Mouse (Mus musculus) heart, postnatal 14 days (tissue): ENCODE measurements around the gene Actn3. TPM values are rescaled to one million over a fixed set of nuclear protein-coding genes. Genes with fewer than 3 reads are reported as not detected.

Experiments
- DNase-seq, 2 experiments: peaks; one replicate each; pipeline ENCODE4 v3.0.0; 2021 to 2022
- intact Hi-C: fragments of 180-260 bp; cut with DNase I; formaldehyde crosslinking; loops from one replicate; pipeline ENCODE4 v1.15.1; 2025
- total RNA-seq, 2 experiments: library from RNA; stranded (reverse); gene quantifications; 2 replicates each; pipeline ENCODE4 v1.2.3; 2021

Actn3 gene
- total RNA-seq, 2 experiments from 2014 or later: 0.39 to 0.88 TPM

DNA sequence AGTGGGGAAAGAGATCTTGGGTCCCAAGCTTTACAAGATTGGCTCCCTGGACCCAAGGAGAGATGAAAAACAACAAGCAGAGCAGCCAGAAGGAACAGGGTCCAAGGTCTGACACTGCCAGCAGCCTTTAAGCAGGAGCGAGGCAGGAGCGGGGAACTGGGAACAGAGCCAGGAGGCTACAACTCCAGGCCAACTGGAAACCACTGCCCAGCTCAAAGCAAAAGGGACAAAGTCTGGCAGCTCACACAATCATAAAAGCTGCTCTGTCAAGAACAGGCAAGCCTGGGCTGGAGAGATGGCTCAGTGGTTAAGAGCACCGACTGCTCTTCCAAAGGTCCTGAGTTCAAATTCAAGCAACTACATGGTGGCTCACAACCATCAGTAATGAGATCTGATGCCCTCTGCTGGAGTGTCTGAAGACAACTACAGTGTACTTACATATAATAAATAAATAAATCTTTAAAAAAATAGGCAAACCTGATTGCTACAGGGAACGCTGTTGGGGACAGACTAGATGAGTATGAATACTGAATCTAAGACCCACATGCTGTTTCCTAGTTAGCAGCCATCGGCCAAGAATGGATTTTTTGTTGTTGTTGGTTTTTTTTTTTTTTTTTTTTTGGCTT is 56.9 kb downstream of the Actn3 start:
- DNase-seq: peak; percentile 81 to 83
- intact Hi-C loops: no loop called here

DNA sequence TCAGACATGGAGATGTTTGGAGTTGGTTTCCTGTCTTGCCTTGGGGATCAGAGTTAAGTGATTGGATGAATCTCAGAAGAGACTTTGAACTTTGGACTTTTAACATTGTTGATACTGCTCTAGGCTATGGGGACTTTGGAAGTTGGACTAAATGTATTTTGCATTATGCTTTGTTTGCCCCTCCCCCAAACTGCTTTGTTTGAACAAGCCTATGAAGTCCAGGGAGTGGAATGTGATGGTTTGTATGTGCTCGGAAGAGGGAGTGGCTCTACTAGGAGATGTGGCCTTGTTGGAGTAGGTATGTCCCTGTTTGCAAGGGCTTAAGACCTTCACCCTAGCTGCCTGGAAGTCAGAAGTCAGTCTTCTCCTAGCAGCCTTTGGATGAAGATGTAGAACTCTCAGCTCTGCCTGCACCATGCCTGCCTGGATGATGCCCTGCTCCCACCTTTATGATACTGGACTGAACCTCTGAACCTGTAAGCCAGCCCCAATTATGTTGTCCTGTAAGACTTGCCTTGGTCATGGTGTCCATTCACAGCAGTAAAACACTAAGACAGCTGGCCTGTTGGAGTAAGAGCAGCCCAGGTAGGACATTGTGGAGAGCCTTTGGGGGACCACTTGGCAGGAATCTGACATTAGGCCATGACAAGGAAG is 60.4 kb downstream of the Actn3 start:
- intact Hi-C loops: no loop called here

DNA sequence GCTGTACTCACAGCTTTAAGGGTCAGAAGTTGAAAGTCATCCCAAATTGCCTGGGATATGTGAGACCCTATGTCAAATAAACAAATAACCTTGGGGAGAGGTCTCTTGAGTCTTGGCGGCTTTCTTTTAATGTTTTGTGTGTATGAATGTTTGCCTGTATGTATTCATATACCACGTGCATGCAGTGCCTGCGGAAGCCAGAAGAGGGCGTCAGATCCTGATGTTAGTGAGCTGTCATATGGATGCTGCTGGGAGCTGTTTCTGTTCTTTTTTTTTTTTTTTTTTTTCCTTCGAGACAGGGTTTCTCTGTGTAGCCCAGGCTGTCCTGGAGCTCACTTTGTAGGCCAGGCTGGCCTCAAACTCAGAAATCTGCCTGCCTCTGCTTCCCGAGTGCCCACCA is 64.7 kb downstream of the Actn3 start:
- peak in 1 of 2 experiments; percentile 28 for DNase-seq
- intact Hi-C loops: loop anchor here (2.0 kb wide), 2 partner anchors 26 to 58 kb away; partner anchors contain the start of genes Ccdc87 and Ccs

More for the DNA sequence above, 60.4 kb downstream of the Actn3 start:
- DNase-seq: no peak

DNA sequence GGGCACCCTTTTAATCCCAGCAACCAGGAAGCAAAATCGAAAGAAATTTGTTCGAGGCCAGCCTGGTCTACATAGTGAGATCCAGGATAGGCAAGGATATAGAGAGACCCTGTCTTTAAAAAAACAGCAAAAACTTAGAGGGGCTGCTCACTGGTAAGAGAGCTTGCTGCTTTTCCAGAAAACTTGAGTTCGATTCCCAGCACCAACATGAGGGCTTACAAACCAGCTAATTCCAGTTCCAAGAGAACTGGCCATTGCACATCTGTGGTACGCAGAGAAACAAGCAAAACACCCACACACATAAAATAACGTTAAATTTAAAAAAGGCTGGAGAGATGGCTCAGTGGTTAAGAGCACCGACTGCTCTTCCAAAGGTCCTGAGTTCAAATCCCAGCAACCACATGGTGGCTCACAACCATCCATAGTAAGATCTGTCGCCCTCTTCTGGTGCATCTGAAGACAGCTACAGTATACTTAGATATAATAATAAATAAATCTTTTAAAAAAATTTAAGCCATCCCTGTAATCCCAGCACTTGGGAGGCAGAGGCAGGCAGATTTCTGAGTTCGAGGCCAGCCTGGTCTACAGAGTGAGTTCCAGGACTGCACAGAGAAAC is 65.3 kb downstream of the Actn3 start:
- peak in 1 of 2 experiments; percentile 16 for DNase-seq
- intact Hi-C loops: loop anchor here (2.0 kb wide), 2 partner anchors 26 to 58 kb away; partner anchors contain the start of genes Ccdc87 and Ccs

DNA sequence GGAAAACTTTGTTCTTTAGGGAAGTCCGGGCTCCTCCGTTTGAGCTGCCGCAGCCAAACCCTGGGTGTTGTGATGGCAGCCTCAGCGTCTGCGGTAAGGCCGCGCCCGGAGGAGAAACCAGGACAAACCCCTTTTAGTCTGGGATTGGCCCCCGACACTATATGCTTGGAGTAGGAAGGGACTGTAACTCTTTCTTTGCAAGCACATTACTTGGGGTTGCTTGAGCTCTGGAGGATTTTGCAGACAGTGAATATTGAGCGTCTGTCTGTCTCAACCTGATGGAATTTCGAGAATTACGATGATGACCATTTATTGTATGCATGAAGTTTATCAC is 65.8 kb downstream of the Actn3 start:
- intact Hi-C loops: loop anchor here (2.0 kb wide), 2 partner anchors 27 to 57 kb away; partner anchors contain the start of genes Ccdc87 and Ccs
- no peak for DNase-seq

Other genes with a start within 250 kb of the Actn3 start
- not detected for gene Gm960, start 179.2 kb downstream of the Actn3 start, total RNA-seq
- under 1 TPM; 0.15 to 0.22 TPM for gene Sptbn2, start 166.7 kb downstream of the Actn3 start, total RNA-seq
- 1 to 10 TPM; 5.8 to 6.3 TPM for gene Rbm4b, start 121.4 kb downstream of the Actn3 start, total RNA-seq
- 10 to 100 TPM; 41.4 to 48.7 TPM for gene Rbm4, start 84.0 kb downstream of the Actn3 start, total RNA-seq
- 10 to 100 TPM; 21.1 to 24.7 TPM for gene Gm21992, start 66.3 kb downstream of the Actn3 start, total RNA-seq
- 10 to 100 TPM; 25.3 to 32.3 TPM for gene Rbm14, start 66.3 kb downstream of the Actn3 start, total RNA-seq
- 10 to 100 TPM; 29.3 to 29.9 TPM for gene Ccs, start 38.6 kb downstream of the Actn3 start, total RNA-seq
- not detected for gene Ccdc87, start 38.5 kb downstream of the Actn3 start, total RNA-seq
- gene Ctsf, start 22.8 kb downstream of the Actn3 start, total RNA-seq: 10 to 100 TPM; 69.5 to 76.3 TPM
- 1 to 10 TPM; 4.3 to 4.6 TPM for gene Zdhhc24, start 759 bp upstream of the Actn3 start, total RNA-seq
- 1 to 10 TPM; 3.3 to 3.9 TPM for gene Bbs1, start 28.7 kb upstream of the Actn3 start, total RNA-seq
- 10 to 100 TPM; 25.4 to 26.0 TPM for gene Dpp3, start 50.4 kb upstream of the Actn3 start, total RNA-seq
- 1 to 10 TPM in 1 of 2 experiments, under 1 TPM in 1; 0.73 to 1.1 TPM for gene Peli3, start 65.2 kb upstream of the Actn3 start, total RNA-seq
- 10 to 100 TPM; 54.4 to 59.0 TPM for gene Mrpl11, start 84.2 kb upstream of the Actn3 start, total RNA-seq
- not detected for gene Npas4, start 112.4 kb upstream of the Actn3 start, total RNA-seq
- gene Slc29a2, start 146.0 kb upstream of the Actn3 start, total RNA-seq: 10 to 100 TPM; 15.2 to 15.3 TPM
- 10 to 100 TPM; 40.8 to 44.4 TPM for gene B4gat1, start 160.9 kb upstream of the Actn3 start, total RNA-seq
- 1 to 10 TPM in 1 of 2 experiments, under 1 TPM in 1; 0.98 to 1.8 TPM for gene AC124502.3, start 161.0 kb upstream of the Actn3 start, total RNA-seq
- 10 to 100 TPM; 12.9 to 14.8 TPM for gene Brms1, start 163.4 kb upstream of the Actn3 start, total RNA-seq
- 1 to 10 TPM; 1.8 TPM for gene Rin1, start 172.6 kb upstream of the Actn3 start, total RNA-seq
- gene Cd248, start 190.2 kb upstream of the Actn3 start, total RNA-seq: 10 to 100 TPM; 21.3 to 23.9 TPM
- gene Tmem151a, start 207.6 kb upstream of the Actn3 start, total RNA-seq: 1 to 10 TPM; 2.7 to 2.8 TPM
- gene Yif1a, start 210.6 kb upstream of the Actn3 start, total RNA-seq: 10 to 100 TPM; 70.4 to 70.8 TPM
- under 1 TPM in 1 of 2 experiments, not detected in 1; 0.63 TPM for gene Cnih2, start 220.6 kb upstream of the Actn3 start, total RNA-seq
- gene Rab1b, start 229.2 kb upstream of the Actn3 start, total RNA-seq: 100 to 1,000 TPM; 187 to 192 TPM
- gene Klc2, start 240.7 kb upstream of the Actn3 start, total RNA-seq: 10 to 100 TPM; 41.3 to 44.8 TPM